Comparison of ENCODE assay signal across 8 mouse cellular contexts in the genomic region with DNA sequence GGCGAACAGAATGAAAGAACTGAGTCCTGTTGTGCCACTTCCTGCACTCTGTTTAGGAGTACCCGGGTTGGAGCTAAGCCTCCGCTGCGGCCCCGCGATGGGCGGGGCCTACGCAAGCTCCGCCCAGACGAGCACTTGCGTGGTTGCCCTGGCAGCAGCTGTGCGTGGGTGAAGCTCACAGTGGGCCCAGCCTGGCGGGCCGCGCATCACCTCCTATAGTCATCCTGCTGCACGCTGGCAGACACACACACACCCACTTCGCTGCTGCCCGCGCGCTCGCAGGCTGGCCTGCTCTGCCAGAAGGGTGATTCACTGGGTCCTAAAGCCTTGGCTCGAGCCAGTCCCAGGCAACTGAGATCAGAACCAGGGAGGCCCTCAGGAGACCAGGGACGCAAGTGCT. TPM values are rescaled to one million over a fixed set of nuclear protein-coding genes. Genes with fewer than 3 reads are reported as not detected.
A peak's percentile ranks its signal among the peaks of the same experiment; 100 is the strongest.
DNase-seq lines count a peak whose midpoint lies in the region; ATAC-seq and TF ChIP-seq lines count a peak whose summit lies in the region.

No protein-coding gene starts in this region.

- no peaks in the 10 kb centered on the region for H3K9me3 ChIP-seq in hindbrain, embryonic 14.5 days (ENCODE audit: control insufficient read depth, low read length)
- no peaks in the 10 kb centered on the region for H3K9me3 ChIP-seq in lung, embryonic 15.5 days

- DNase-seq in adrenal gland, adult 8-10 months: peak; percentile 77
- peak; percentile 71 for DNase-seq in gastrocnemius, adult 2 months
- peak; percentile 94 for DNase-seq in hindbrain, embryonic 14.5 days (ENCODE audit: low spot score)
- DNase-seq in layer of hippocampus, postnatal 10 days (ENCODE audit: low spot score in 2 of 2): peak; percentile 86 to 89
- DNase-seq in ovary, postnatal 36 days (ENCODE audit: low spot score): peak; percentile 87
- DNase-seq in urinary bladder, postnatal 25 days (ENCODE audit: low spot score): peak; percentile 70

- H3K27me3 ChIP-seq in hindbrain, embryonic 14.5 days (ENCODE audit: control insufficient read depth, insufficient read depth, low read length): no peaks in the 10 kb centered on the region
- H3K27me3 ChIP-seq in lung, embryonic 15.5 days: no peaks in the 10 kb centered on the region

- intact Hi-C loops in gastrocnemius, adult 2 months (cut with DNase I): no loop called here

- H3K4me1 ChIP-seq in hindbrain, embryonic 14.5 days (replicated peaks; ENCODE audit: control insufficient read depth, insufficient read depth, low read length): no peaks in the 10 kb centered on the region
- H3K4me1 ChIP-seq in lung, embryonic 15.5 days: no peaks in the 10 kb centered on the region

- H3K4me3 ChIP-seq in gastrocnemius, adult 2 months: peak overlapping the region; percentile 72
- H3K4me3 ChIP-seq in hindbrain, embryonic 14.5 days (replicated peaks; ENCODE audit: low read length): peak overlapping the region; percentile 46
- peak overlapping the region; percentile 50 for H3K4me3 ChIP-seq in lung, embryonic 15.5 days

- peak; percentile 99 for ATAC-seq in common myeloid progenitor, adult 5-6 weeks (replicated peaks; ENCODE audit: low read depth, poor library complexity, severe bottlenecking)
- peak; percentile 99 for ATAC-seq in hindbrain, embryonic 14.5 days (ENCODE audit: low FRiP score)
- peak; percentile 99 for ATAC-seq in lung, embryonic 15.5 days (ENCODE audit: borderline replicate concordance, extremely low read depth, low FRiP score, low TSS enrichment)

- H3K9ac ChIP-seq in hindbrain, embryonic 14.5 days: peak overlapping the region; percentile 64
- H3K9ac ChIP-seq in lung, embryonic 15.5 days: peak overlapping the region; percentile 15; the same call in 1 of the 2 replicates

- WGBS in hindbrain, embryonic 14.5 days: under 1% methylated on average over 23 of the region's 23 CpGs
- WGBS in lung, embryonic 15.5 days: under 1% methylated on average over 23 of the region's 23 CpGs

- no peaks in the 10 kb centered on the region for H3K36me3 ChIP-seq in hindbrain, embryonic 14.5 days (replicated peaks; ENCODE audit: control insufficient read depth, insufficient read depth)
- no peaks in the 10 kb centered on the region for H3K36me3 ChIP-seq in lung, embryonic 15.5 days

- TF ChIP-seq CTCF in gastrocnemius, adult 2 months (IDR thresholded peaks at IDR 0.05): no peak

- peak overlapping the region; percentile 54 for H3K27ac ChIP-seq in gastrocnemius, adult 2 months
- peak overlapping the region; percentile 52; the same call in 1 of the 2 replicates for H3K27ac ChIP-seq in hindbrain, embryonic 14.5 days
- no peak overlapping the region for H3K27ac ChIP-seq in lung, embryonic 15.5 days

- H3K4me2 ChIP-seq in hindbrain, embryonic 14.5 days (replicated peaks): peak overlapping the region; percentile 62
- H3K4me2 ChIP-seq in lung, embryonic 15.5 days: peak overlapping the region; percentile 71

RNA-seq across cellular contexts. Expression of a gene that starts 30.3 kb away (rescaled TPM):
- total RNA-seq in adrenal gland, adult 8-10 months (2022): 10 to 100 TPM in 1 of 4 experiments, 1 to 10 TPM in 3; 5.5 to 17.3 (median 8.4) TPM
- total RNA-seq in common myeloid progenitor, adult 5-6 weeks (2017): not detected in 2 replicates
- total RNA-seq in gastrocnemius, adult 2 months (2021): under 1 TPM; 0.25 to 0.51 TPM
- 0.74 and 0.79 TPM in 2 replicates for polyA plus RNA-seq in hindbrain, embryonic 14.5 days (2014; fragmentation: Nextera tagmentation; extraction: Ambion mirVana)
- total RNA-seq in layer of hippocampus, postnatal 10 days (2021): under 1 TPM; 0.66 to 0.69 TPM
- 0.33 and 0.36 TPM in 2 replicates for polyA plus RNA-seq in lung, embryonic 15.5 days (2015; fragmentation: Nextera tagmentation; extraction: Ambion mirVana)
